Mouse (Mus musculus): ENCODE data around the gene Btbd2. TPM values are rescaled to one million over a fixed set of nuclear protein-coding genes. Genes with fewer than 3 reads are reported as not detected.
"Not testable (repeated sequence)": the region's sequence is repeated elsewhere in the genome, so short reads cannot be mapped to it uniquely, and the experiment has no call there.

The Btbd2 gene
- total RNA-seq, 2 experiments from 2014 or later, result 84.4 to 90.6 TPM

- DNase-seq (ENCODE audit: low spot score in 2 of 2), result no peak
Measured at GRCm38 (mm10) chr10:80654866-80655265, 2.0 kb downstream of the Btbd2 start.

GRCm38 (mm10) chr10:80653156-80653720, 3.6 kb downstream of the Btbd2 start:
- DNase-seq (ENCODE audit: low spot score in 2 of 2), result no peak

GRCm38 (mm10) chr10:80650392-80650791, 6.5 kb downstream of the Btbd2 start:
- DNase-seq (ENCODE audit: low spot score in 2 of 2), result no peak

GRCm38 (mm10) chr10:80649910-80650309, 7.0 kb downstream of the Btbd2 start:
- DNase-seq (ENCODE audit: low spot score in 2 of 2), result not testable (repeated sequence)

GRCm38 (mm10) chr10:80646936-80647335, 9.9 kb downstream of the Btbd2 start:
- DNase-seq (ENCODE audit: low spot score in 2 of 2), result no peak

- DNase-seq (ENCODE audit: low spot score in 2 of 2), result no peak
Measured at GRCm38 (mm10) chr10:80635345-80635744, 21.5 kb downstream of the Btbd2 start.

- no peak for DNase-seq (ENCODE audit: low spot score in 2 of 2)
Measured at GRCm38 (mm10) chr10:80628925-80629324, 27.9 kb downstream of the Btbd2 start.

DNA sequence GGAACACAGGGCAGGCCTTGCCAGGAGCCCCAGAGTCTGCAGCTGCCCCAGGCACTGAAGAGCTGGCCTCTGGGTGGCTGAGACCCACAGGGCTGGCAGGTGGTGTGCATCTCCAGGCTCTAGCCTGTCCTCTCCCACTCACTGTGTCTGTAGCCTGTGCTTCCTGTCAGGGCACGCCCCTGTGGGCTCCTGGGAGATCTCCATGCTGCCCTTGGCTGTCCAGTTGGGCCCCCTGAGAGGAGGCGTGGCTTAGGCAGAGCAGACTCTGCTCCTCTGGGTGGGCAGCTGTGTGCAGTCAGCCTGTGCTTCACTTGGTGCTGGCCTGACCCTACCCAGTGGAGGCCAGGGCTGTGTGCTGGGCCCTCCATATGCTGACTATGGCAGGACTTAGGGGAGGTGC, 29.2 kb downstream of the Btbd2 start:
- no peak for DNase-seq (ENCODE audit: low spot score in 2 of 2)

DNA sequence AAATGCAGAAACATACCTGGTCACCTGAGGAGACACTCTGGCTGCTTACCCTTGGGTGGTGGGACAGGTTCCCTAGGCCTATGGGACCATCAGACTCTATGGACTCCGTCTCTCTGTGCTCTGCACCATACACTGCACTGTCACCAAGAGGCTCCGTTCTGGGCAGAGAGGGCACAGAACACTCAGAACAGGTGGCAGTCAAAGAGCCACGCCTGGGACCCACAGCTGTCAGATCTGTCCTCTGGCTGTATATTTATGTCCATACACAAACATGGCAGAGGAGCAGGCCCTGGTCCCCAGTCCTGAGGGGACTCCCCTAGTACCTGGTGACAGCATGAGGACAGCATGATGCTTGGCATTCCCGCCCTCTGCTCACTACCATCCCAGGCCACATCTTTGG, 31.1 kb downstream of the Btbd2 start:
- DNase-seq (ENCODE audit: low spot score in 2 of 2), result no peak

- DNase-seq (ENCODE audit: low spot score in 2 of 2), result peak; percentile 47 to 50
Measured at GRCm38 (mm10) chr10:80623457-80624191, 33.2 kb downstream of the Btbd2 start.

- DNase-seq (ENCODE audit: low spot score in 2 of 2), result peak; percentile 45 to 57
Measured at GRCm38 (mm10) chr10:80622661-80623456, 34.0 kb downstream of the Btbd2 start, which contains the start of gene Csnk1g2. Gene Csnk1g2, plus strand, starts transcription at chr10:80622838.

- DNase-seq (ENCODE audit: low spot score in 2 of 2), result peak; percentile 99
Measured at GRCm38 (mm10) chr10:80621940-80622660, 34.8 kb downstream of the Btbd2 start.

DNA sequence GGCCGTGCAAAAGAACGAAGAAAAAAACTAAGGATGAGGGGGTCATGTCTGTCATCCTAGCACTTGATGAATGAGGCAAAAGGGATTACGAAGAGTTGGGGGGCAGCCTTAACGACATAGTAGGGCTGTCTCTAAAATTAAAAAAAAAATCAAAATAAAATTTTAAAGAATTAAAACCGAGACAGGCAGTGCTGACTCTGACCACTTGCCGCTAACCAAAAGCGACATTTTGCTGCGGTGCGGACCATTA, 35.3 kb downstream of the Btbd2 start:
- DNase-seq (ENCODE audit: low spot score in 2 of 2), result no peak

GRCm38 (mm10) chr10:80620796-80621689, 35.8 kb downstream of the Btbd2 start:
- DNase-seq (ENCODE audit: low spot score in 2 of 2), result peak in 1 of 2 experiments; percentile 46

- DNase-seq (ENCODE audit: low spot score in 2 of 2), result no peak
Measured at GRCm38 (mm10) chr10:80620365-80620764, 36.5 kb downstream of the Btbd2 start.

GRCm38 (mm10) chr10:80619465-80620244, 37.2 kb downstream of the Btbd2 start:
- no peak for DNase-seq (ENCODE audit: low spot score in 2 of 2)

DNA sequence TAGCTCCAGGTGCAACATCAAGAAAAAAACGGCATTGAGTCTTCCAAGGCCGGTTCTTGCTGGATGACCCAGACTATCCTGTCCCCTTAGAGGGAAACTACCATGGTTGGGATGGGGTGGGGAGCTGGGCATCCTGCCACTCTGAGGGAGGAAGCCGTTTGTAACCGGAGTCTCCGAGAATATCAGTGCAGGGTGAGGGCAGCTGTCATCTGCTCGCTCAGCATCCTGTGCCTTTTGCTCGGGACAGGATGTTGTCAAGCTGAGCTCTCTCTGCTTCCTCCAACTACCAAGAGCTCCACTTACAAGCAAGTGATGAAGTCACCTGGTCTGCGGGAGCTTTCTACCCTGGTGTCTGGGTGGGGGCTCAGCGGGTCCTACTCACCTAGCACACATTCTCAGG, 38.7 kb downstream of the Btbd2 start:
- DNase-seq (ENCODE audit: low spot score in 2 of 2), result no peak

DNA sequence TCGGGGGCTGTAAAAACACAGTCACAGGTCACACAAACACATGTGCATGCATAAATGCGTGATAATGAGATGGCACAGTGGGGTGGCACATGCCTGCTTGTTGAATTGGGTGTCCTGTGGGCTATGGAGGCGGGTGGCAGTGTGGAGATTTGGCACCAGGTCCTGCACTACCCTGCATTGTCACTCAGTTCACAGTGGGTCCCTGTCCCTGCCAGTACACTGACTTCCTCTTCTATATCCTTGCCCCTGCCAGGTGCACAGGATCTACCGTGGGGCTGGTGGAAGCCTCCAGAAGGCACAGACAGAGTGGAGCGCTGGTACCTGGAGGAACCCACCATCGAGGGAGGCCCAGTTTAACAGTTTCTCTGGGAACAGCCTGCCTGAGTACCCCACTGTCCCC, 42.5 kb downstream of the Btbd2 start:
- no peak for DNase-seq (ENCODE audit: low spot score in 2 of 2)

DNA sequence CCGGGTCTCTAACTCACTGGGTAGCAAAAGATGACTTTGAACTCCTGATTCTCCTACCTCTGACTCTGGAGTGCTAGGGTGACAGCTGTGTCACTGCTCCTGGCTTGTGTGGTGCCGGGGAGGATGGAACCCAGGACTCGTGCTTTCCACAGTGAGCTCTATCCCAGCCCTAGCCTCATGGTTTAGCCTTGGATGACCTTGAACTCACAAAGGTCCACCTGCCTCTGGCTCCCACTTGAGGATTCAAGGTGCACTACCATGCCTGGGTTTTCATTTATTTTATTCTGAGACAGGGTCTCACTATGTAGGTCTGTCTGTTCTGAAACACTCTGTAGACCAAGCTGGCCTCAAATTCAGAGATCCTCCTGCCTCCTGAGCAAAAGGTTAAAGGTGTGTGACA, 43.0 kb downstream of the Btbd2 start:
- no peak for DNase-seq (ENCODE audit: low spot score in 2 of 2)

DNA sequence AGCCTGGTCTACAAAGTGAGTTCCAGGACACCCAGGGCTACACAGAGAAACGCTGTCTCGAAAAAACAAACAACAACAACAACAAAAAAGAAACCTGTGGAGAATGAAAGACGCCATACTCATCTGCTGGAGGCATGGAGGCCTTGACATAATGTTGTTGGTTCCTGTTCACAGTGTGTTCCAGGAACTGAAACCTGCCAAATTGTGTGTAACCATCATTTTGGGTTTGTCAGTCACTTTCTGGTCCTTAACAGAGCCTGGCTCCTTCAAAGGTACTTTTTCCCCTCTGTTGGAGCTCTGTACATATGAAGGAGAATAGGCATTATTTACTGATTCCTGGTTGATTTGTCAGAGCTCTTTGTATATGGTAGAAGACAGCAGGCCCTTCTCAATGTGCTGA, 45.0 kb downstream of the Btbd2 start:
- DNase-seq (ENCODE audit: low spot score in 2 of 2), result no peak

All from layer of hippocampus, postnatal 10 days (tissue).